Mouse (Mus musculus) gastrocnemius, adult 2 months (tissue): ENCODE data around the gene Ticrr. TPM values are rescaled to one million over a fixed set of nuclear protein-coding genes. Genes with fewer than 3 reads are reported as not detected.
A peak's percentile ranks its signal among the peaks of the same experiment; 100 is the strongest.

Source experiments
- DNase-seq: peaks from one replicate; pipeline ENCODE4 v3.0.0; 2022
- H3K27ac ChIP-seq: fragments of 200-600 bp; 2 replicates; pipeline ENCODE4 v1.8.1; 2022; ENCODE audit warnings: mild to moderate bottlenecking
- H3K4me3 ChIP-seq: fragments of 200-600 bp; 2 replicates; pipeline ENCODE4 v1.8.1; 2022; ENCODE audit warnings: mild to moderate bottlenecking, moderate library complexity
- CTCF ChIP-seq: fragments of 200-600 bp; IDR thresholded peaks from 2 replicates; pipeline ENCODE4 v1.8.1; 2022; ENCODE audit warnings: antibody characterized with exemption, mild to moderate bottlenecking, moderate library complexity
- intact Hi-C: fragments of 180-260 bp; cut with DNase I; formaldehyde crosslinking; loops from one replicate; pipeline ENCODE4 v1.15.1; 2025
- total RNA-seq, 2 experiments: library from RNA; stranded (reverse); gene quantifications; 2 replicates each; pipeline ENCODE4 v1.2.3; 2021

The Ticrr gene
- total RNA-seq, 2 experiments from 2014 or later, result not detected

DNA sequence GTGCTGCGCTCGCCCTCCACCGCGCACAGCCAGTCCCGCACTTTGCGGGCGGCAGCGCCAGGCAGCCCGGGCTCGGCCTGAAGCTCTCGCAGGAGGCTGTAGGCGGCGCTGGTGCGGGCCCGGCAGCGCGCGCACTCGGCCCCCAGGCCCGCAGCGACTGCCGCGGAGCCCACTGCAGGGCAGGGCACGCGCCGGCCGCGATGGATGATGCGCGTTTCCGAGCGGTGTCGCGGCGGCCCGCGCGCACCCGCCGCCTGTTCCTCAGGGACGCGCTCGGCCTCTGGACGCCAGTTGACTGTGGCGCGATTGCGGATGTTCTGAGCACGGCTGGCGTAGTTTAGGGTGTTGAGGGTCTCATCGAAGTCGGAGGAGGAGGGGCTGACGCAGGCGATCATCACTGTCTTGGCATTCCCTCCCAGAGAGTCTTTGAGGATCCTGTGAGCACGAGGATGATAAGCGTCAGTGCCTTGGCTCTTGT lies 50.2 kb downstream of the Ticrr start:
- no peak overlapping the region for H3K27ac ChIP-seq
- DNase-seq, result no peak
- peak; percentile 45 for TF ChIP-seq CTCF
- intact Hi-C loops, result loop anchor here (5.0 kb wide), 1 partner anchor 48 kb away; the partner anchor contains the start of gene Ticrr
- peak overlapping the region; percentile 63 for H3K4me3 ChIP-seq

GRCm38 (mm10) chr7:79710831-79711230 lies 50.8 kb downstream of the Ticrr start:
- intact Hi-C loops, result loop anchor here (5.0 kb wide), 1 partner anchor 49 kb away; the partner anchor contains the start of gene Ticrr
- TF ChIP-seq CTCF, result no peak
- Histone ChIP-seq H3K4me3 (no peak overlapping the region), H3K27ac (no peak overlapping the region)
- no peak for DNase-seq

DNA sequence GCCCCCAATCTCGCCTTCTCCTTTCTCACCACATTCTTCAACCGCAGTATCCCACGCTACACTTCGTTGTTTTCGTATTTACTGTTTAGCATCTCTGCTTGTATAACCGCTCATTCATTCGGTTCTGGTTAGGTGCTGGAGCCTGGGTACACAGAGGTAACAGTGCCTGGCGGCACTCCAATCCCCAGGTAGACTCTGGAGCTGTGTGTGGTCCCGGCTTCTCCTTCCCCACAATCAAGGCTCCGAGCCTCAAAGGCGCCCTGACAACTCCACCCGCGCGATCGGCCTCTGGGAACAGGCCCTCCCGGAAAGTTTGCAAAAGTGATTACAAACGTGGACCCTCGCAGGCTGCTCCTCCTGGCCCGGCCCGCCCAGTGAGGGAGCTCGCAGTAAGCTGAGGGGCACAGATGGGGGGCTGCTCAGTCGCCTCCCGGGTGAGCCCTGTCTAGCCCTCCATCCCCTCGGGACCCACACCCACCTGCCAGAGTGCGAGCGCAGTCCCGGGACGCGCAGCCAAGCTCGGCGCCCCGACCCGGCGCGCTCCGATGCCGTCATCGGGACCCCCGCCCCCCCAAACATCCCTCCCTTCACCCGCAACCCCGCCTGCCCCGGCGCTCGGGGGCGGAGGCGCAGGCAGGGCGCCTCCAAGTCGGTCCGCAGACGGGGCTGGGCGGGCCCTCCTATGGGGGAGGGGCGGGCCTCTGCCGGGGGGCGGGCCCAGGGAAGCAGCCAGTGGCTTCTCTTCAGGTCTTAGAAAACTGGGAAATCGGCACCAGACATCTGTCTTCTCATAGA lies 55.4 kb downstream of the Ticrr start, which contains the start of gene Kif7:
Gene Kif7, minus strand, starts transcription at position 534 of the 795 bp plus-strand sequence.
- Histone ChIP-seq H3K4me3 (peak within 1 kb of the TSS; percentile 92), H3K27ac (peak within 1 kb of the TSS; percentile 70)
- TF ChIP-seq CTCF, result no peak
- intact Hi-C loops, result no loop called here
- peak; percentile 86 for DNase-seq

DNA sequence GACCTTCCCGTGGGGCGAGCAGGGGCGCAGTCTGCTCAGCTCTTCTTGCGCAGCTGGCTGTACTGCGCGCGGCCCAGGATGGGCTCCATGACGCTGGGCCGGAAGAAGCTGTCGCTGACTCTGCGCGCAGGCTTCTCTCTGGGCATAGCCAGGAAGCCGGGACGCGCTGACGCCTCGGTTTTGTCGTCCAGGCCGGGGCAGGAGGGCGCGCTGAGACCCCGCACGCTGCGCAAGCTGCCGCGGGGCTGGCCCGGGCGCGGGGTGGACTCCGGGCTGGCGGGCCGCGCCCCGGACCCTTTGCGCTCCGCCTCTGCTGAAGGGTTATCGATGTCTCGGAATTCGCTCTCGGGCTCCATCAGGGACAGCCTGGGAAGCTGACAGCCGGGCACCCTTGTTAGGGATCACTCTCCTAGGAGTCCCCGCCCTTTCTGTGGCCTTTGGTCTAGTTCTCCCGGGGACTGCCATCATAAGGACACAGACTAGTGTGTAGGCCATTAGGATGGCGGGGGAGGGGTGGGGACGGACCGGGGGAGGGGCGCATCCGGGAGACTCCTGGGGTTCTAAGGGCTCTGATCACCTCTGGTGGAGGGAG lies 61.5 kb downstream of the Ticrr start:
- intact Hi-C loops, result loop anchor here (10.0 kb wide), 1 partner anchor 227 kb away; no protein-coding TSS in a partner anchor
- peak; percentile 60 for DNase-seq
- peak overlapping the region; percentile 72 for H3K27ac ChIP-seq
- peak overlapping the region; percentile 80 for H3K4me3 ChIP-seq
- TF ChIP-seq CTCF, result no peak

GRCm38 (mm10) chr7:79727091-79727490 lies 67.1 kb downstream of the Ticrr start:
- TF ChIP-seq CTCF, result peak; percentile 76
- no peak overlapping the region for H3K27ac ChIP-seq
- H3K4me3 ChIP-seq, result no peak overlapping the region
- peak; percentile 63 for DNase-seq
- intact Hi-C loops, result loop anchor here (10.0 kb wide), 1 partner anchor 232 kb away; no protein-coding TSS in a partner anchor

GRCm38 (mm10) chr7:79728219-79728618 lies 68.2 kb downstream of the Ticrr start:
- no peak overlapping the region for H3K27ac ChIP-seq

GRCm38 (mm10) chr7:79729169-79729568 lies 69.2 kb downstream of the Ticrr start:
- no peak overlapping the region for H3K27ac ChIP-seq
- intact Hi-C loops, result loop anchor here (10.0 kb wide), 1 partner anchor 234 kb away; no protein-coding TSS in a partner anchor
- peak; percentile 92 for TF ChIP-seq CTCF
- DNase-seq, result peak; percentile 73
- no peak overlapping the region for H3K4me3 ChIP-seq

More at GRCm38 (mm10) chr7:79728219-79728618, 68.2 kb downstream of the Ticrr start:
- TF ChIP-seq CTCF, result peak; percentile 86
- DNase-seq, result peak; percentile 61
- H3K4me3 ChIP-seq, result no peak overlapping the region
- intact Hi-C loops, result loop anchor here (1.0 to 10.0 kb wide), 2 partner anchors 116 to 233 kb away; no protein-coding TSS in a partner anchor

- intact Hi-C loops, result loop anchor here (10.0 kb wide), 1 partner anchor 235 kb away; no protein-coding TSS in a partner anchor
- DNase-seq, result no peak
- no peak overlapping the region for H3K27ac ChIP-seq
- no peak overlapping the region for H3K4me3 ChIP-seq
- TF ChIP-seq CTCF, result peak; percentile 44
Observed at GRCm38 (mm10) chr7:79729743-79730370, 69.9 kb downstream of the Ticrr start.

- no peak for DNase-seq
- TF ChIP-seq CTCF, result no peak
- no peak overlapping the region for H3K4me3 ChIP-seq
- intact Hi-C loops, result no loop called here
- no peak overlapping the region for H3K27ac ChIP-seq
Observed at GRCm38 (mm10) chr7:79731438-79731837, 71.4 kb downstream of the Ticrr start.

DNA sequence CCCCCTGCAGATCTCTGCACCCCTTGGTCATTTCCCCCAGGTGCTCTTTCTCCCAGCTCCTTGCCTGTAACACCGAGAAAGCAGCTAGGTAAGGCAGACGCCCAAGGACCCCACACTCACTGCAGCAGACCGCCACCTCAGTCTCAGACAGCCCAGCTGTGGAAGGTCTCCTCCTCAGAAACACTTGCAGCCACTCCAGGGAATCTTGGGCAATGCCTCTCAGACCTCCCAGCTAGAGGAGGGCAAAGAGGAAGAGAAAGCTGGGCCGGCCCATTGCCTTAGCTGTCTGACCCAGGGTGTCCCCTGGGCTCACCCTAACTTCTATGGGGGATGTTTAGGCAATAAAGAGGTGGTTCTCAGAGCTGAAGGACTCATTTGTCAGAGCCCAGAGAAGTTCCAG lies 72.6 kb downstream of the Ticrr start, which contains the start of gene Plin1:
Gene Plin1, minus strand, starts transcription at position 282 of the 400 bp plus-strand sequence.
- intact Hi-C loops, result no loop called here

GRCm38 (mm10) chr7:79734563-79734962 lies 74.6 kb downstream of the Ticrr start:
- no peak for TF ChIP-seq CTCF
- DNase-seq, result peak; percentile 76
- intact Hi-C loops, result no loop called here
- no peak overlapping the region for H3K4me3 ChIP-seq
- H3K27ac ChIP-seq, result peak overlapping the region; percentile 56

More for the DNA sequence above, 72.6 kb downstream of the Ticrr start, which contains the start of gene Plin1:
- DNase-seq, result no peak
- no peak for TF ChIP-seq CTCF
- Histone ChIP-seq H3K27ac (no peak within 1 kb of the TSS), H3K4me3 (no peak within 1 kb of the TSS)

GRCm38 (mm10) chr7:79736511-79736910 lies 76.5 kb downstream of the Ticrr start:
- intact Hi-C loops, result no loop called here
- Histone ChIP-seq H3K4me3 (no peak overlapping the region), H3K27ac (no peak overlapping the region)
- TF ChIP-seq CTCF, result no peak
- no peak for DNase-seq
